12 mouse cellular contexts compared by ENCODE assay signal in the genomic region with DNA sequence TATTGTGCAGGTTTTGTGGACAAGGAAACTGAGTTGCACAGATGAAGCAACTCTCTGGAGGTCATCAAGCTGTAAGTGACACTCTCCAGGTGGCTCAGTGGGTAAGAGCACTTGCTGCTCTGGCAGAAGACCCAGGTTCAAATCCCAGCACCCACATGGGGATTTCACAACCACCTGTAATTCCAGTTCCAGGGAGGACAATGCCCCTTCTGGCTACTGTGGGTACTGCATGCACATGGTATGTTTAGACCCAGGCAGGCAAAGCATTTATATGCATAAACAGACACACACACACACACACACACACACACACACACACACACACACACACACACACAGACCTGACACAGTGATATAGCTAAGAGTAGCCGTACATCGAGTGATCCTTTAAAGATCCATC.
A peak's percentile ranks its signal among the peaks of the same experiment; 100 is the strongest.
DNase-seq lines count a peak whose midpoint lies in the region; ATAC-seq and TF ChIP-seq lines count a peak whose summit lies in the region.
"Had no signal": no experiment of that assay in that cellular context is flagged by ENCODE, and none has a peak within 500 bp of the region (broad histone marks: within the 10 kb centered on the region; RNA-seq: fewer than 3 reads in every experiment).

No protein-coding gene starts in this region.

- DNase-seq in kidney, adult 2 months = no peak
- peak; percentile 8 for DNase-seq in thymus, adult 2 months
- no peak for DNase-seq in thymus, adult 18-20 months
- DNase-seq in adipocyte (ENCODE audit: low spot score) = peak; percentile 21
- peak; percentile 51 for DNase-seq in thymus, postnatal 4 days
- no peak for DNase-seq in ovary, postnatal 36 days (ENCODE audit: low spot score)
- no peak for DNase-seq in ovary, postnatal 14 days (ENCODE audit: low spot score)
- DNase-seq: adrenal gland, postnatal 10 days; liver, embryonic 13.5 days had no signal

- no peak overlapping the region for H3K4me3 ChIP-seq in kidney, adult 2 months (ENCODE audit: insufficient read depth, low read depth, low read length)
- H3K4me3 ChIP-seq in kidney, embryonic 15.5 days (replicated peaks) = no peak overlapping the region
- no peak overlapping the region for H3K4me3 ChIP-seq in thymus, adult 2 months (ENCODE audit: control insufficient read depth, insufficient read depth, low read length)
- H3K4me3 ChIP-seq: hindbrain, embryonic 12.5 days; liver, embryonic 13.5 days; myocyte had no signal

- H3K36me3 ChIP-seq in kidney, adult 2 months (ENCODE audit: control insufficient read depth, insufficient read depth, low read length) = no peaks in the 10 kb centered on the region
- no peaks in the 10 kb centered on the region for H3K36me3 ChIP-seq in kidney, embryonic 15.5 days
- no peaks in the 10 kb centered on the region for H3K36me3 ChIP-seq in thymus, adult 2 months (ENCODE audit: control insufficient read depth, insufficient read depth, low read length)
- H3K36me3 ChIP-seq: hindbrain, embryonic 12.5 days; liver, embryonic 13.5 days had no signal

- no peak overlapping the region for H3K27ac ChIP-seq in kidney, adult 2 months (ENCODE audit: insufficient read depth, low read depth, low read length)
- no peak overlapping the region for H3K27ac ChIP-seq in kidney, embryonic 15.5 days
- H3K27ac ChIP-seq in thymus, adult 2 months (ENCODE audit: control insufficient read depth, insufficient read depth, low read length) = no peak overlapping the region
- H3K27ac ChIP-seq: hindbrain, embryonic 12.5 days; liver, embryonic 13.5 days had no signal

- no peaks in the 10 kb centered on the region for H3K27me3 ChIP-seq in kidney, adult 2 months (replicated peaks; ENCODE audit: control insufficient read depth, insufficient read depth, low read length)
- H3K27me3 ChIP-seq in kidney, embryonic 15.5 days = no peaks in the 10 kb centered on the region
- no peaks in the 10 kb centered on the region for H3K27me3 ChIP-seq in thymus, adult 2 months (ENCODE audit: control insufficient read depth, insufficient read depth, low read length)
- H3K27me3 ChIP-seq: hindbrain, embryonic 12.5 days; liver, embryonic 13.5 days had no signal

- 0 out of 2 replicates have a peak, but pooled peaks have one; percentile 11 for TF ChIP-seq CTCF in kidney, adult 2 months (conservative IDR thresholded peaks at IDR 0.05; ENCODE audit: insufficient read depth, insufficient read length, low read depth, low read length)
- TF ChIP-seq CTCF in thymus, adult 2 months (IDR thresholded peaks at IDR 0.05; ENCODE audit: borderline replicate concordance, control insufficient read depth, extremely low read depth, insufficient read depth, low read length, poor library complexity) = no peak; the same call in 1 of the 2 replicates

- H3K4me1 ChIP-seq in kidney, adult 2 months (ENCODE audit: control insufficient read depth, insufficient read depth, low read length) = peaks cover 6% of the 10 kb centered on the region; the same call in 1 of the 2 replicates
- H3K4me1 ChIP-seq in kidney, embryonic 15.5 days = peaks cover 29% of the 10 kb centered on the region
- H3K4me1 ChIP-seq in thymus, adult 2 months (replicated peaks; ENCODE audit: control insufficient read depth, insufficient read depth, low read length) = no peaks in the 10 kb centered on the region
- H3K4me1 ChIP-seq: liver, embryonic 13.5 days had no signal

- H3K9me3 ChIP-seq in kidney, embryonic 15.5 days (replicated peaks) = no peaks in the 10 kb centered on the region
- H3K9me3 ChIP-seq: hindbrain, embryonic 12.5 days; liver, embryonic 13.5 days had no signal

- TF ChIP-seq POLR2A in kidney, adult 2 months (IDR thresholded peaks at IDR 0.05; ENCODE audit: low read depth, low read length) = no peak
- TF ChIP-seq POLR2A in thymus, adult 2 months (IDR thresholded peaks at IDR 0.05; ENCODE audit: control insufficient read depth, extremely low read depth, insufficient read depth, low read length, poor library complexity) = no peak

- 94% methylated on average over 2 of the region's 2 CpGs for WGBS in kidney, adult 2 months
- WGBS in kidney, embryonic 15.5 days = 100% methylated on average over 2 of the region's 2 CpGs
- 97% methylated on average over 2 of the region's 2 CpGs for WGBS in thymus, adult 2 months

- ATAC-seq in kidney, embryonic 15.5 days (replicated peaks; ENCODE audit: low FRiP score) = no peak

- no peak overlapping the region for H3K9ac ChIP-seq in kidney, embryonic 15.5 days
- H3K9ac ChIP-seq: hindbrain, embryonic 12.5 days; liver, embryonic 13.5 days had no signal

- no peak overlapping the region for H3K4me2 ChIP-seq in kidney, embryonic 15.5 days
- H3K4me2 ChIP-seq: hindbrain, embryonic 12.5 days; liver, embryonic 13.5 days had no signal

Comparison
In these comparisons a context has a peak if more than half of its experiments do, and no peak if none do; other contexts are left out.
1. DNase-seq: peak in thymus, adult 2 months (single experiment), adipocyte (single experiment) and thymus, postnatal 4 days (single experiment); none in kidney, adult 2 months (single experiment), thymus, adult 18-20 months (0 of 2), ovary, postnatal 36 days (single experiment) and ovary, postnatal 14 days (single experiment).